Mouse (Mus musculus) liver, adult 2 months (tissue): ENCODE data around the gene Yes1. TPM values are rescaled to one million over a fixed set of nuclear protein-coding genes. Genes with fewer than 3 reads are reported as not detected.
"Not testable (repeated sequence)": the region's sequence is repeated elsewhere in the genome, so short reads cannot be mapped to it uniquely, and the experiment has no call there.

ENCODE experiments used
- DNase-seq: peaks from one replicate; pipeline ENCODE4 v3.0.0-alpha.2; 2011; ENCODE audit warnings: low read depth, low spot score; ENCODE audit errors: extremely low read depth
- H3K27ac ChIP-seq: fragments of 200-500 bp; replicated peaks from 2 replicates; pipeline ENCODE4 v1.5.1; 2012; ENCODE audit warnings: low read depth, mild to moderate bottlenecking, control low read depth, inconsistent platforms, low read length; ENCODE audit not compliant: insufficient read depth
- H3K27me3 ChIP-seq: fragments of 200-500 bp; 2 replicates; pipeline ENCODE4 v1.6.1; 2012; ENCODE audit warnings: mild to moderate bottlenecking, moderate library complexity, low read length, inconsistent platforms; ENCODE audit not compliant: control insufficient read depth, insufficient read depth
- H3K36me3 ChIP-seq: fragments of 200-500 bp; 2 replicates; pipeline ENCODE4 v1.6.1; 2012; ENCODE audit warnings: low read length, inconsistent platforms; ENCODE audit not compliant: control insufficient read depth, insufficient read depth
- H3K4me1 ChIP-seq: fragments of 200-500 bp; 2 replicates; pipeline ENCODE4 v1.6.1; 2011; ENCODE audit warnings: low read length; ENCODE audit not compliant: control insufficient read depth, insufficient read depth
- H3K4me3 ChIP-seq: fragments of 200-500 bp; 2 replicates; pipeline ENCODE4 v1.5.1; 2011; ENCODE audit warnings: low read depth, mild to moderate bottlenecking, control low read depth, low read length, moderate library complexity; ENCODE audit not compliant: insufficient read depth
- H3K79me2 ChIP-seq: fragments of 200-500 bp; 2 replicates; pipeline ENCODE4 v1.6.1; 2012; ENCODE audit warnings: inconsistent platforms, mild to moderate bottlenecking, low read length, moderate library complexity; ENCODE audit not compliant: control insufficient read depth, insufficient read depth
- H3K9ac ChIP-seq: fragments of 200-500 bp; 2 replicates; pipeline ENCODE4 v1.6.1; 2012; ENCODE audit warnings: low read depth, mild to moderate bottlenecking, control low read depth, inconsistent platforms, low read length
- CTCF ChIP-seq: fragments of 200-500 bp; IDR thresholded peaks from 2 replicates; pipeline ENCODE4 v1.5.1; 2011; ENCODE audit warnings: low read depth, low read length, control low read depth
- POLR2A ChIP-seq: fragments of 200-500 bp; IDR thresholded peaks from 2 replicates; pipeline ENCODE4 v1.6.1; 2011; ENCODE audit warnings: low read length, control low read depth; ENCODE audit not compliant: insufficient read depth; ENCODE audit errors: extremely low read depth
- WGBS: fragments of 180-500 bp; shearing (Covaris S2); methylation state at CpG from one replicate; pipeline ENCODE4 v1.1.7; 2018; 5-methylcytosine and 5-hydroxymethylcytosine counted together
- polyA plus RNA-seq: library from polyadenylated mRNA; depleted of rRNA; stranded (reverse); fragments of >200 nt; gene quantifications from 2 replicates; pipeline ENCODE4 v1.2.3, GENCODE M21; 2012
- total RNA-seq: library from RNA; depleted of rRNA; stranded (reverse); fragments of >200 nt; gene quantifications from 2 replicates; pipeline ENCODE4 v1.2.3, GENCODE M21; 2014

The Yes1 gene
- total and polyA plus RNA-seq, 2 experiments, result 1.4 to 30.6 TPM

DNA sequence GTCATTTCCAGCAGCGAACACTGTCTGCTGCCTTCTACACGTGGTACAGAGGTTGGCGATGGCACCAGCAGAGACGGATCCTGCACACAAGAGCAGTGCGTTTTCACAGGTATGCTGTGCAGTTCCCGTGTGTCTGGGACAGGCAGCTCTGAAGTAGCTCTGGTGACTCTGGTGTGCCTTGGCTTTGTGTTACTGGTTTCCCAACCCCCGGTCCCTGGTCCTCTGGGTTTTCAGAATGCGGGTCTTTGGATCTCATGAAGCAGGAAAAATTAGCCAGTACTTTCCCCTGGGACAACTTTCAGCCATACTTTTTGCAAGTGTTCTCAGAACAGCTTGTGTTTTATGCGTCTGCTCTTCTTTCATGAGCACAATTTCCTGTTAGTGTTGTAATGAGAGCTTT, 109.4 kb downstream of the Yes1 start:
- H3K4me3 ChIP-seq, result no peak overlapping the region
- 83% methylated on average over 9 of the region's 9 CpGs for WGBS
- H3K9ac ChIP-seq, result no peak overlapping the region
- no peak for DNase-seq
- no peaks in the 10 kb centered on the region for H3K36me3 ChIP-seq
- H3K79me2 ChIP-seq, result no peaks in the 10 kb centered on the region
- H3K4me1 ChIP-seq, result peaks cover 7% of the 10 kb centered on the region
- no peak overlapping the region for H3K27ac ChIP-seq
- H3K27me3 ChIP-seq, result no peaks in the 10 kb centered on the region
- TF ChIP-seq CTCF (no peak), POLR2A (no peak)

DNA sequence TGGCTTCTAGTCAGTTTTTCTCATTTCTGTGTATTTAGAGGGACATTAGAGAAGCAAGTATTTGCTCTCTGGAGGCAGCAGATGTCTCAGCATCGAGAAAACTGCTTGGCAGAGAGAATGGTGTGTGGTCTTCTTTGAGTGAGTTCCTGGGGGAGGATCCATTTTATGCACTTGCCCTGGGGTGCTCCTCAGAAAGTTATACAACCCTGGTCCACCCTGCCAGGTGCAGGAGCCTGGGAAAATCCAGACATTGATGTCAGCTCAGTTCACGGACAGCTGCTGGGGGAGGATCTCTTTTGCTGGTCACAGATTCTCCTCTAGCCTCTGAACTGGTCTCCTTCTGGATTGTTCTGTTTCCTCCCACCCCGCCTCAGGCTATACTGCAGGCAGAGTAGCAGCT, 110.3 kb downstream of the Yes1 start:
- WGBS, result 54% methylated on average over 3 of the region's 3 CpGs
- Histone ChIP-seq H3K36me3 (no peaks in the 10 kb centered on the region), H3K9ac (no peak overlapping the region), H3K4me1 (peaks cover 9% of the 10 kb centered on the region), H3K79me2 (no peaks in the 10 kb centered on the region), H3K4me3 (no peak overlapping the region), H3K27ac (no peak overlapping the region), H3K27me3 (no peaks in the 10 kb centered on the region)
- DNase-seq, result no peak
- no peak for TF ChIP-seq POLR2A
- no peak for TF ChIP-seq CTCF

DNA sequence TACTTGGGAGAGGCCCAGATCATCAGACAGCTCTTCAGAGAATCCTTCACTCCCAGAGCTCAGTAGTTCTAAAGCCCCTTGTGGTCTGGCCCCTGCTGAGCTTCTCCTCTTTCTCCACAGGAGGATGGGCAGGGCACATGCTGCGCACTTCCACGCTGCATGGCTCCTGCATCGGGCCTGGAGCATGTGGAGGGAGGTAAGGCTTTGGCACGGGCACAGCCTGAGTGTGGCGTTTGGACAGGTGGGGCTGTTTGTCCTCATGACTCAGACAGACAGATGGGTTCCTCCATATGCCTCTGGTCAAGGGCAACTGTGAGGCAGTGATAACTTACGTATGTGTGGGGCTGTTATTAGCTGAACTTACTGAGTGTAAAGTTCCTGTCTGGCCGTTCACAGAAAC, 111.3 kb downstream of the Yes1 start:
- DNase-seq, result no peak
- 85% methylated on average over 7 of the region's 7 CpGs for WGBS
- peaks cover 9% of the 10 kb centered on the region for H3K4me1 ChIP-seq

DNA sequence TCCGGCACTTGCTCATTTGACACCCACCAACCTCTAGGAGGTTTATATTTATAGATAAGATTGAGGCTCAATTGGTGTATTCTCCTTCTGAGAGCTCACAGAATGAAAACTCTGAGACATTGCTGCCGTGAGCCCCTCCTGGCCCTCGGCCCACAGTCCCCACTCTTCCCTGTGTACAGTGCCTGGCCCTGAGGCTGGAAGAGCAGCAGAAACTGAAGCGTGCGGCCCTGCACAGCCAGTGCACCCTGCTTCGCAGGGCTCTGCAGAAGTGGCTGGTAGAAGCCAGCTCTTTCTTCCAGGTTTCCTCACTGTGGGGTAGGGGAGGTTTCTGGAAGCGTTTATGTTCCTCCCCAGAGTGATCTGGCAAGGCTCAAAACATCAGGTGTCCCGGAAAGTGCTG, 111.7 kb downstream of the Yes1 start:
- H3K27me3 ChIP-seq, H3K36me3 ChIP-seq, H3K79me2 ChIP-seq, H3K4me1 ChIP-seq, H3K27ac ChIP-seq, H3K9ac ChIP-seq, DNase-seq, H3K4me3 ChIP-seq: not testable (repeated sequence)
- 84% methylated on average over 8 of the region's 8 CpGs for WGBS

More for the DNA sequence above, 111.3 kb downstream of the Yes1 start:
- Histone ChIP-seq H3K27ac (no peak overlapping the region), H3K36me3 (no peaks in the 10 kb centered on the region), H3K9ac (no peak overlapping the region), H3K27me3 (no peaks in the 10 kb centered on the region), H3K4me3 (no peak overlapping the region), H3K79me2 (no peaks in the 10 kb centered on the region)
- TF ChIP-seq POLR2A (no peak), CTCF (no peak)

DNA sequence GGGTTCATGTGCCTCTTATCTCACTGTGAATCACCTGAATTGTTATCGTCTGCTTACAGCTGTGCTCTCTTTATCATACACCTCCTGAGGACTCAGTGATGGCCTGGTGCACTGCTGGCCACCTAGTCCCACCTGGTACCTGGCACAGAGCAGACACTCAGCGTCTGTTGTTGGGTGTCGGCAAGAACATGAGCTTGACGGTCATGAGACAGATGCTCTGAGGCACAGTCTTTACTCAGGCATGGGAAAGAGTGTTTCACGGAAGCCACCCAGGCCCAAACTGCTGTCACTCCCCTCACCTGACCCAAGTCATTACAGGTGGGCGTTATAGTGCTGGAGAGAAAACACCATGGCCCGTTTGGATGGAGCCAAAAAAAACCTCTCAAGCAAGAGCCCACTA, 113.0 kb downstream of the Yes1 start:
- TF ChIP-seq POLR2A, result no peak
- no peak for TF ChIP-seq CTCF
- no peak overlapping the region for H3K27ac ChIP-seq
- H3K27me3 ChIP-seq, result no peaks in the 10 kb centered on the region
- H3K4me1 ChIP-seq, result peaks cover 6% of the 10 kb centered on the region
- H3K9ac ChIP-seq, result no peak overlapping the region
- no peaks in the 10 kb centered on the region for H3K36me3 ChIP-seq
- no peak for DNase-seq
- H3K79me2 ChIP-seq, result no peaks in the 10 kb centered on the region
- no peak overlapping the region for H3K4me3 ChIP-seq
- 87% methylated on average over 7 of the region's 7 CpGs for WGBS

DNA sequence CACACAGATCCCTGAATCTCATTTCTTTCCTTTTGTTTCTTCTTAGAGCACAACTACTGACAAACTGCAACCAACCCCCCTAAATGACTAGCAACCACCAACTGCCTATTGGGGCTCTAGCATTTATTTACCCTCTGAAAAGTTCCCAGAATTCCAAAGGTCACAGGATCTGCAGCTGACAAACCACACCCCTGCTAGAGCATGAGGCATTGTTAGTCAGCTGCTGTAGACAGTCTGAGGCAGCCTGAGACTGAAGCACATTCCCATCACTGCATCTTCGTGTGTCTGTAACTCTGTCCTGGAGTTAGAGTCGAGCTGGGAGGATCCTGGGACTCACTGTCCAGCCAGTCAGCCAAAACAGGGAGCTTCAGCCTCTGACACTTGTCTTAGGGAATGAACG, 114.4 kb downstream of the Yes1 start:
- not testable (repeated sequence) for H3K36me3 ChIP-seq, H3K4me1 ChIP-seq, H3K27ac ChIP-seq, H3K4me3 ChIP-seq, H3K27me3 ChIP-seq, H3K79me2 ChIP-seq, H3K9ac ChIP-seq
- 46% methylated on average over 3 of the region's 3 CpGs for WGBS
- DNase-seq, result peak; percentile 57
